Mouse (Mus musculus) kidney, postnatal 4 days (tissue): ENCODE results near the gene Col4a2.

ENCODE experiments used
- DNase-seq, 2 experiments: peaks; one replicate each; pipeline ENCODE4 v3.0.0; 2021; ENCODE audit warnings: mixed read lengths in 2 of 2

The Col4a2 gene

DNA sequence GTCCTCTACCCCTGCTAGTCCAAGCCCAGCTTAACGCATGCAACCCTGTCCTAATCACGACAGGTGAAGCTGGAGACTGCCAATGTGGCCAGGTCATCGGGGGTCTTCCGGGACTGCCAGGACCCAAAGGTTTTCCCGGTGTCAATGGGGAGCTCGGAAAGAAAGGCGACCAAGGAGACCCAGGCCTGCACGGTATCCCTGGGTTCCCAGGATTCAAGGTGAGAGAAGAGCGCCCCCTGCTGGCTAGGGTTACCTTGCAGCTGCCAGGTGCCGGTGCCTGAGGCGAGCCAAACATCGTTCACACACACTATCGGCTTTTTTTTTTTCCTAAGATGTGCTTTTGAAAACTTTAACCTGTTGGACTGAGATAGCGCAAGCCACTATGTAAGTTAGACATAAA is 108.5 kb downstream of the Col4a2 start:
- peak; percentile 81 to 83 for DNase-seq

DNA sequence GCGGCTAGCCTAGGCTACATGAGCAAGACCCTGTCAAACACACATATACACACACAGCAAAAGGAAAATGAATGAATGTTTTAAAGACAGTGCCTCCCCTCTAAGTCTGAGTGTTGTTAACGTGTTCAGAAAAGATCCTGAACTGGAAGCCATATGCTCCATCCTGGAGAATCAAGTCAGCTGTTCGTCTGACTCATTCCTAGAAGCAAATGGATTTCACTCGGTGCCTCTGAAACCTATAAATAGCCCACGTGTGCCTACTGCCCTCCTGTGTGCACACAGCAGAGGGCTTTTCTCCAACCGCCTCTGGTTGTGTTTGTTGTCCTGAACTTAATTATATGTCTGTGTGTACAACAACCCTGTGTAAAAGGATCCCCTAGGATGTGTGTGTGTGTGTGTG is 109.4 kb downstream of the Col4a2 start:
- DNase-seq = no peak

DNA sequence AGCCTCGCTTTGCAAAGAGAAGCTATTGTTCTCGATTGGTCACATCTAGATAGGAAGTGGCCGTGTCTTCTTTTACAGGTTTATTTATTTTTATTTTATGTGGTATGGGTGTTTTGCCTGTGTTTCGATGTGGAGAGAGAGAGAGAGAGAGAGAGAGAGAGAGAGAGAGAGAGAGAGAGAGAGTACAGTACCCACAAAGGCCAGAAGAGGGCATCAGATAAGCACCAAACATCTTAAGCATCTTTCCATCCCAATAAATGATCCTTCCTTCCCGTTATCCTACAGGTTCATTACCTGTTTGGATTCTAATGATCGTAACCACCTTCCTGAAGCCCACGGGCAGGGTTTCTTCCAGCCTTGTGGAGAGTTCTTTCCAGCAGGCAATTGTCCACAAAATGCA is 110.5 kb downstream of the Col4a2 start:
- no peak for DNase-seq

DNA sequence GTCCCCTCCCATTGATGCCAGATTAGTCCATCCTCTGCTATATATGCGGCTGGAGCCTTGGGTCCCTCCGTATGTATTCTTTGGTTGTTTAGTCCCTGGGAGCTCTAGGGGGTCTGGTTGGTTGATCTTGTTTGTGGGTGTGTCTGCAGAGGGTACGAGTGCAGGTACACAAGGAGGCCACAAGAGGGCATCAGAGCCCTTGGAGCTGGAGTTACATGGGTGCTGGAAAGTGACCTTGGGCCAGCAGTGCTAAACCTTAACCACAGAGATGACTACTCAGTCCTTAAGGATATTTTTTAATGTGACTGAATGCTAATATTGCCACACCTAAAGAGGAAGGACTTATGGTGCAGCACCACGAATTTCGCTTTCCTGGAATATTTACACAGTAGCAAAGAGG is 118.1 kb downstream of the Col4a2 start:
- DNase-seq = peak in 1 of 2 experiments; percentile 55

DNA sequence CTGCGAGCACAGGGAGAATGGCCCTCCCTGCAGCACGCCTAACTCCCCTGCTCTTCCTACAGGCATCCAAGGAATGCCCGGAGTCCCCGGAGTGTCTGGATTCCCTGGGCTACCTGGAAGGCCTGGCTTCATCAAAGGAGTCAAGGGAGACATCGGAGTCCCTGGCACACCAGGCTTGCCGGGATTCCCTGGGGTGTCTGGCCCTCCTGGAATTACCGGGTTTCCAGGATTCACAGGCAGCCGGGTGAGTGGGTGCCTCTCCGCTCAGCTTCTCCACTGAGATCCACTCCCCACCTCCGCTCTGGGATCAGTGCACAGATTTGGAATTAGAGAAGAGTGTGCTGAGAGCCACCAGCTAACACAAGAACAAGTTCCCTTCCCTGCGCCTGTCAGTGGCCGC is 125.3 kb downstream of the Col4a2 start:
- DNase-seq = no peak

DNA sequence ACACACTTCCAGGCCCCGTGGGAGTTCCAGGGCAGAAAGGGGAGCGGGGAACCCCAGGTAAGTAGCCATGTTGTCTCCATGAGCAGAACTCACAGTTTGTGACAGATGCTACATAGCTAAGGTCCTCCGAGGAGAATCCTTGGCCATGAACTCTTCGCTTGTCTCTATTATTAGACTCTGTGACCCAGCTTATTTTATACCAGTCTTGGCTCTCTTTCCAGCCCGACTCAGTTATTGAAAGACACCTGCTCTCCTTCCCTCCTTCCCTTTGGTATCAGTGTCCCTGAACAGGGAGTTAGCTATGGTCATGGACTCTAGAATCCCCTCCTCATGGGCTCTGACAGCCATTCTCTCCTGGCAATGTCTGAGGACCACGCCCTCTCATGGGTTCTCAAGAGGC is 128.7 kb downstream of the Col4a2 start:
- no peak for DNase-seq

DNA sequence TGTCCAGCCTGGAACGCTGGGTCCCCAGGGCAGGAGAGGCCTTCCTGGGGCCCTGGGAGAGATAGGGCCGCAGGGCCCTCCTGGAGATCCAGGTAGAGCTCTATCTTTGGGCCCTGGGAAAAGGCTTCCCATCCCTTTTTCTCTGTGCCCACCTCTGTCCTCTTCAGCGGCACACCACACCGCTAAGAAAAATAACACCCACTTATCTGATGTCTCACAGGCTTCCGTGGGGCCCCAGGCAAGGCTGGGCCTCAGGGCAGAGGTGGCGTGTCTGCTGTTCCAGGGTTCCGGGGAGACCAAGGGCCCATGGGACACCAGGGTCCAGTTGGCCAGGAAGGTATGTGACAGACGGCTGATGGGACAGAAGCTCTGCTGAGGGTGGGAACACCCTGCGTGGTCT is 131.0 kb downstream of the Col4a2 start:
- DNase-seq = no peak

DNA sequence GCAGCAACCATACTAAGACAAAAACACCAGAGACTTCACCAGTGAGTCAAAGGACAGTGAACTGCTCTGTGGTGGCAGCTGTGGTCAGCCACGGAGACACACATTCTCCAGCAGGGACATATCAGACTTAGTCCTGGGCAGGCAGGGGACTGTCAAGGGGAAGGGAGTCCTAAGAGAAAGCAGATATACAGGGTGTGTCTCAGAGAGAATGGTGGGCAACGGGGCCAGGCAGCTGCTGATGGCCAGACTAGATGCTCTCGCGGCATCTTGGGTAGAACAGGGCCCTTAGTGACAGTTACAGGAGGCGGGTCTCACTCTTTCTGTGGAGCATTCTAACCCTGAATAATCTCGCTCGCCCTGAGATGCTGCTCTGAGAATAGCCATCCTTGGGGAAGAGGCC is 131.6 kb downstream of the Col4a2 start:
- no peak for DNase-seq

DNA sequence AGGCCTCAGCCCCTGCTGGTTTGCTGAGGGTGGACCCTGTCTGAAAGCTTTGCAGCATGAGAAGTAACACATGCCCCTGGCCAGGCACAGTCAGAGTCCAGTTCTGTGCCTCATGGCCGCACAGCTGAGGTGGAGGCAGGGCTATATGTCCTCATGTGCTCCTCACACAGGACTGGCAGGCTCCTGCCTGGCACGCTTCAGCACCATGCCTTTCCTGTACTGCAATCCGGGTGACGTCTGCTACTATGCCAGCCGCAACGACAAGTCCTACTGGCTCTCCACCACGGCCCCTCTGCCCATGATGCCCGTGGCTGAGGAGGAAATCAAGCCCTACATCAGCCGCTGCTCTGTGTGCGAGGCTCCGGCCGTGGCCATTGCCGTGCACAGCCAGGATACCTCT is 133.2 kb downstream of the Col4a2 start:
- DNase-seq = no peak

DNA sequence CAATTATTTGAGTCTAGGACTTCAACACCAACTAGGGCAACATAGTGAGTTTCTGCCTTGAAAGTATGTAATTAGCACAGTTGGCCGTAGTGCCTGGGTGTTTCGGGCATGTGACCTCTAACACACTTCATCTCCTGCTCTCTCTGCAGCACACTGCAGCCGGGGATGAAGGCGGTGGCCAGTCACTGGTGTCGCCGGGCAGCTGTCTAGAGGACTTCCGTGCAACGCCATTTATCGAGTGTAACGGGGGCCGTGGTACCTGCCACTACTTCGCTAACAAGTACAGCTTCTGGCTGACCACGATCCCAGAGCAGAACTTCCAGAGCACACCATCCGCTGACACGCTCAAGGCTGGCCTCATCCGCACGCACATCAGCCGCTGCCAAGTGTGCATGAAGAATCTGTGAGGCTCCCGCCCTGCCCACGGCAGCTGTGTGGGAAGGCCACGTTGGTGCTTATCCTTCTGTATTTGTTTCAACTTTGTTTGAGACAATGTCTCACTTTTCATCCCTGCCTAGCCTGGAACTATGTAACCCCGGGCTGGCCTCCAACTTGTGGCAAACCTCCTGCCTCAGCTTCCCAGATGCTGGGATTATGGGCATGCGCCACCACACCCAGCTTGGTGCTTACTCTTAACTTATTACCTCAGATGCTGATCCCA is 135.4 kb downstream of the Col4a2 start:
- DNase-seq = no peak

DNA sequence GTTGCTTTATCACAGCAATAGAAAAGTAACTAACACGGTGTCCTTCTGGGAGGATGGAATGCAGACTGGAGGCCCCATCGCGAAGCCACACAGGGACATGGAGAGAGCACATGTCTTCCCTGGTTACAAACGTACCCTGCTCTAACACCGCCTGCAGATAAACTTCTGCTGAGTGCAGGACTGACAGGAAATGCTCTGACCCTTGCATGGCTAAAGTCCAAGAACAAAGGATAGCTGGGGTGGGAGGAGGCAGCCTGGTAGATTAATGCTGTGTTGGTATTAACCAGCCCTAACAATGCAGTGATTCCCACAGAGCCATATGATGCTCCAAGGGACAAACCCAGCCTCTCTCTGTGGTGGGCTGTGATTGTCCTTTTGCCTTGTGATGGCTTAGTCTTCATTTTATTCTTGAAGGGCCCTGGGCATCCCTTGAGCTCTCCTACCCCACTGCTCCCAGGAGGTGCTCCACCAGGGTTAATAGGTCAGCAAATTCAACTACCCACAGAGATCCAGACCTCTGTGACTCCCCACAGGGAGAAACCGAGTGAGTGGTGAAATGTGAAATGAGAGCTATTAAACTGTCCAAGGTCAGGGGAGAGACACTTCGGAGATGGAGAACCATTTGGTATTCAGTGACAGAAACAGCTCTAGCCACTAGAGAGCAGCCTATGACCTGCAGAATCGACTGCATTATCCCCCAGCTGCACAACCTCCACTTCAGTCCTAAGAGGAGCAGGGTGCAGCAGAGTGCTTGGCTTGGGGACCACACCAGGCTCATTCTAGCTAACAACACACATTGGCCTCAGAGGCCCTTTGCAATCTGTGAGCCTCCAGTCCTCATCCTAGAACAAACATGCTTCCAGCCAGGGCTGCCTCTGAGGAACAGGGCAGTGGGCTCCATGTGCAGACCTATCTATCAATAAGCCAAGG is 137.8 kb downstream of the Col4a2 start:
- DNase-seq = peak; percentile 64 to 78

DNA sequence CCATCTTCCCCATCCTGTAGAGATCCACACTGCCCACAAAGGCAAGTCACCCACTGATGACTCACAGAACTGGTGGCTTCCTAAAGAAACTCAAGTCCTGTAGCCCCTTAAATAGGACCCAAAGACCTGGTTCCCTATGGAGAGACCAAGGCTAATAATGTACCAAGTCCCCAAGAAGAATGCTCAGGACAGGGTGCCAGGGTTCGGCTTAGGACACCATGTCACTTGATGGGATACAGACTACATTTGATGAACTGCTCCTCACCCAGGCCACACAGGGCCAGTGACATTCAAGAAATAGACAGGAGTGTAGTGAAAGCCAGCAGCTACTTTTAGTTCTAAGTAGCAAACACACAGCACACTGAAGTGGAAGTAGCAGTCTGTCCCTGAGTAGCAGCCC is 139.5 kb downstream of the Col4a2 start:
- DNase-seq = no peak

DNA sequence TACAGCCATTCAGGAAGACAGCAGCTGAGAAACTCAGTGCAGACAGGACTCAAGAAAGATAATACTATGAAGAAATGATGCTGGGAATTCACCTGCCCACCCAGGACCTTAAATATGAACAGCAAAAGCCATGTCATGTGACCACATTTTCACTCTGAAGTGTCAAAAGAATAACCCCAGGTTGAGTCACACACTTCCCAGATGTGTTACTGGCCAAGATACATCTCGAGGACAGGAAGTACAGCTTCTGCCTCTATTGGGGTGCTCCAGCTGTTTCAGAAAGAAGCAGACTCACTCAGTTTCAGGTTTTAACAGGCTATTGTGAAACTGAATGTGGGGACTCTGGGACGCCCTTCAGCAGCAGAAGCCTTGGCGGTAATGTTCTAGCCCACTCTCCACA is 140.0 kb downstream of the Col4a2 start:
- DNase-seq = no peak

DNA sequence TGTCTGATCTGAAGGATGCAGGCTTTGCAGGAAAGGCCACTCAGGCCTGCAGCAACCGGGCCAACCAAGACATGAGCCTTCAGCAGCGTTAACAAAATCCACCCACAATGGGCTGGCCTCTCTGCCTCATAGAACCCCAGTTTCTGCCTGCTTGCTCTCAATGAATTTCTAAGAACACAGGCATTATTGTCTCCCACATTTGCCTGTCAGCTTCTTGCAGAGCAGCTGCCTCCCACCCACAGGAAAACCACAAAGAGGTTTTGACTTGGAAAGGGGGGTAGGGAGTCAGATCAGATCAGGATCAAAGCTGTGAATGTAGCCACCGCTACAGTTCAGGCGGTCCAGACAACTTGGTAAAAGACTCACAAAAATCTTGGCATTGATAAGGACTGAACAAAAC is 140.4 kb downstream of the Col4a2 start:
- no peak for DNase-seq

DNA sequence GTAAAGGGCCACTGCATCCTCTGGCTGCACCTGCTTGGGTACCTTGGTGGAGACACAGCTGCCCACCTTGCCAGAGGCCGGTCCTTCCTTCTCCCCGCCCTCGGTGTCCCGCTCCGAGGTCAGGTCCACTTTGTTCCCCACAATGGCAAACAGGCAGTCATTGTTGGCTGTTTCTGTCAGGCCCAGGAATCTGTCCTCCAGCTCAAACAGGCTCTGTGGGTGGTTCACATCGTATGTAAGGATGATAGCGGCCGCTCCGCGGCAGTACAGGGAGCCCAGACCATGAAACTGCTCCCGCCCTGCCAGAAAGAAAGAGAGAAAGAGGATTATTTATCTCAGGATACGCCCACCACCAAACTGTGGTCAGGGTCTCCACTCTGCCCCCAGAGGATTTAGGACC is 141.6 kb downstream of the Col4a2 start:
- DNase-seq = no peak

DNA sequence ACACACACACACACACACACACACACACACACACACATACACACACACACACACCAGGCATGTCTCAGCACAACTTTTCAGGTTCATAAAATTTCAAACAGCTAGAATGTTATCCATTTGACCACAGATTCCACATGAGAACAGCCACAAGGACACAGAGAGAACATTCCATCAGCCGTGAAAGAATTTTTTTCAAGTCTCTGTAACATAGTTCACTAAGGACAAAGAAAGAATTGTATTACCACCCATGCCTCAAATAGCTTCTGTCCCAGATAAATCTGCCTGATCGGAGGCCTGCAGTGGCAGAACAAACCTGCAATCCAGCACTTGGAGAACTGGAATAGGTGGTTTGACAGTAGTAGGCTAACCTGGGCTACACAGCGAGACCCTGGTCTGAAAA is 144.7 kb downstream of the Col4a2 start:
- no peak for DNase-seq

DNA sequence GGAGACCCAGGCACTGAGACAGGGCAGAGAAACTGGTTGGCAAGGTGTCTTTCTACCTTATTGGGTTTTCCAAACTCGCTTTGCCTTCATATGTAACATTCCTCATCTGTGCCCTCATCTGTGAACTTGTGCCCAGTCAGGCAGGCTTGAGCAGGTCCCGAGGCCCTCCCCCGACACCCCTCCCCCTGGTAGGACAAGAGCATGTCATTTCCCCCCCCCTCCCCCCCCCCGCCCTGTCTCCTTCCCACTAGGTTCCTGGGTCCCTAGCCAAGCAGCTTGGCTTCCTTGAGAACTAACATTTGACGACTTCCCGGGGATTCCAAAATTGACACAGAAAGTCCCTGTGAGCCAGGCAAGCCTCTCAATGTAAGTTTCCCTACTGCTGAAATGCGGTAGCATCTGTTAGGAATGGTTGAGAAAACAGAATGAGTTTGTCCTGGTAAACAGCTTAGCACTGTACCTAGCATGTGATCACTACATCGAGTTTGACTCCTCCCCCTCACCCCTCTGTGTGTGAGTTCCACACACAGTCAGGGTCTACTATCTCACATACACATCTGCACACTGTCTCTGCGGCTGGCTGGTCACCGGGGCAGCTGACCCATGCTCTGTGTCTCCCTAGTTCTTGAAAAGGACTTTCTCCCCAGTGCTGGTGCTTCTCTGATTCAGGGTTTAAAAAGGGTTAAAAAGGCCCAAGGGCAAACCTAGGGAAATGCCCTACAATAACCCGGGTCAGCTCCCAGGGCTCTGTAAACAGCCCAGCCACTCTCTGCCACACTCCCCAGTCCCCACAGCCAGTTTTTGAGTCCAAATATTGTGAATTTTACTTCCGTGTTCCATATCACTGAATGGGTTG is 145.6 kb downstream of the Col4a2 start:
- DNase-seq = peak; percentile 58 to 70

DNA sequence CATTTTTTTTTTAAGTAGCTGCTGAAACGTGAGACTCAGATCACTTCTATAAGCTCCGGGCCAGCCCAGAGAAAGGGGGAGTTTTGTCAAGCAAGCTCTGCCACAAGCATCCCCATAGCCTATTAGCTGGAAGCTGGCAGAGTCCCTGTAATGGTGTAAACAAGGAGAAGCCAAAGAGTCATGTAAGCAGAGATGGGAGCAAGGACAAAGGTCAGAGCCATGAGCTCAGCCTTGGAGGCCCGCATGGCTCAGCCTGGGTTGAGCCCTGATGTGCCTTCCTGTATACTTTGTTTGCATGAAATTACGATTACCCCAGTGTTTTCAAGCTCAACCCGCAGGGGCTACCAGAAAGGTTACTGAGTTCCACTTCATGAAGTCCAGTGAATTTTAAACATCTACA is 146.4 kb downstream of the Col4a2 start:
- DNase-seq = peak; percentile 39 to 60

DNA sequence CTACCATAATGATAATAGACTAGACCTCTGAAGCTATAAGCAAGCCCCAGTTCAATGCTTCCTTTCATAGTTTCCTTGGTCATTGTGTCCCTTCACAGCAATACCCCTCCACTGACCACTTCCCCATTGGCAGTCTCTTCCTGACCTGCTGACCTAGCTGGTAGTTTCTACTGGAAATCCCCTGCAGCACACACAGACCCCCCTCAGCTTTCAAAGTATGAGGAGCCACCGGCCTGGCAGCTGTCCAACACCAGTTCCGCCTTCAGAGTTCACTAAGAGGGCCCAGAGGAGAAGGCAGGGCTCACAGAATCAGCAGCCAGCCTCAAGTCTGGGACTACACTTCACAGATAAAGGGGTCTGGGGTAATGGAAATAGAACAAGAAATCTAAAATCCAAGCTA is 148.3 kb downstream of the Col4a2 start:
- DNase-seq = peak; percentile 80 to 87

DNA sequence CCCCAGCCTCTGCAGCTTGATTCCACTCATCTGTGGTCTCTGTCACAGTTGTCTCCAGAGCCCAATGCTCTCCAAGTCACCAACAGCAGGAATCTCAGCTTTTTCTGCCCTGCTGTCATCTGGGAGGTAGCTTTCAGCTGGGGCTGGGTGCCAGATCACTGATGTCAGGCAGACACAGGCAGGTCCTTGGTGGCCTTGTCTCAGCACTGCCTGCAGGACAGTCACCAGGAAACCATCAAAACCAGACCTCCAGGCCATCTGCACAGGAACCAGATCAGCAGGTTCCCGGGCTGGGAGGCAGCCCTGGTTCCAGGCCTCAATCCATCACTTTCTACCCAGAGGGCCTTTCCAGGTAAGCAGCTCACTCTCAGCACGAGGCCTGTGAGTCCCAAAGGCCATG is 149.2 kb downstream of the Col4a2 start:
- DNase-seq = peak in 1 of 2 experiments; percentile 28

DNA sequence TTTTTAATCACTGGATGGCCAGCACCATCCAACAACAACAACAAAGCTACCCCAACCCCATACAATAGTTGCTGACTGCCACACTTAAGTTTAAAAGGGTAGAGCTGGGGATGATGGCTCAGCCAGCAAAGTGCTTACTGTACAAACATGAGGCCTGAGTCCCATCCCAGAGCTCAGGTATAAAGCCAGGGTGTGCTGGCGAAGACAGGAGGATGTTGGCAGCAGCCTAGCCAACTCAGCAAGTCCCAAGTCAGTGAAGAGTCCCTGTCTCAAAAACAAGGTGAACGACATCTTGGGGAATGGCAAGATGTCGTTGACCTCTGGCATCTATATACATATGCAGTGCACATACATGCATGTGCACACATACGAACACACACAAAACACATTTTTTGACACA is 150.0 kb downstream of the Col4a2 start:
- no peak for DNase-seq

DNA sequence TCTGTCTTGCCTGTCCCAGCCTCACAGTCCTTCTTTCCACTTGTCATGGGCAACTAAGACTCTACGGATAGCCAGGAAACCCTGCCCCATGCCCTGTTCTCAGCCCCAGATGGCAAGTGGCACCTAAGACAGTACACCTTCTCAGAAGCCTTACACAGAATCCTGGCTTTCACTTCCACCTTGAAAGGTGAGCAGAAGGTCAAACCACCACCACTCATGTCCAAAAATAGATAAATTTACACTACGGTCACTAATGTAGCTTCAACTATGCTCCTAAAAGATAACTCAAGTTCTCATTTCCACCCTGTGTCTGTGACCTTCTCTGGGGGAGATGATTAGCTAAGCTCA is 150.9 kb downstream of the Col4a2 start:
- DNase-seq = no peak

DNA sequence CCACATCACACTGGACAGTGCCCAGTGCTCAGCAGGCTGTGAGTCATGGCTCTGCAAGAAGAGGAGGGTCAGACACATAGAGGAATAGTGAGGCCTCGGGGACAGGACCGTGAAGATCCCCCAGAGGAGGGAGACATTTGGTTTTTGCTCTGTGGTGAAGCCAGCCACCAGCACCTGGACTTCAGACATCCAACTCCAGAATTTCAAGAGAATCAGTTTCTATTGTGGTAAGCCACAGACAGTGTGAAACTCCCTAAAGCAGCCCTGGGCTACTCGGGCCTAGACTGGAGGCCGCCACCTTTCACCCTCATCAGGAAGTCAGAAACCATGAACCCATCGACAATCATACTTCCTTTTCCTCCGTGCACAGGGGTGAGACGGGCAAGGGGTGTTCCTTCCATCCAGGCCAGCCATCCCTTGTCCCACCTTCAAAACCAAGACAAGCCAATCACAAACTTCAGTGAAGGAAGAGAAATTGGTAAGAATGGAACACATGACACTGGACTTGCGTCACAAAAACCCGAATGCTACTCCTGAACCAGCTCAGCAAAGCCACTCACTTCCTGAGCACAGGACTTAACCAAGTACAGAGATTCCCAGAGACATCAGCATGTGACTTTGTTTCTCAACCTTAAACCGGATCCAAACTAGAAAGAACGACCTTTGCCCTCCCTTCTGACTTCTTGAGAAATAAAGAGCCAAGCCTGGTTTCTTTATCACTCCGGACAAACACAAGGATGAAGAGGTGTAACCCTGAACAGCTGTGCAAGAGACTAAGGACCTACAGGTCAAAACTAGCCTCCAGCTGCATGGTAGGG is 151.5 kb downstream of the Col4a2 start:
- no peak for DNase-seq
